Mouse (Mus musculus): ENCODE results near the gene Mitf. TPM values are rescaled to one million over a fixed set of nuclear protein-coding genes. Genes with fewer than 3 reads are reported as not detected.

Gene Mitf
- total and polyA plus RNA-seq, 2 experiments from 2014 or later = 2.6 to 7.0 TPM

GRCm38 (mm10) chr6:97836176-97836575, 29.3 kb downstream of the Mitf start:
- WGBS = 56% methylated on average over 7 of the region's 7 CpGs
- Histone ChIP-seq H3K27ac (no peak overlapping the region), H3K36me3 (ENCODE audit: insufficient read depth, low read length) (no peaks in the 10 kb centered on the region), H3K9me3 (ENCODE audit: low read length) (no peaks in the 10 kb centered on the region), H3K9ac (replicated peaks; ENCODE audit: low read length) (no peak overlapping the region), H3K4me3 (ENCODE audit: low read length) (no peak overlapping the region), H3K4me1 (ENCODE audit: insufficient read depth, low read length) (no peaks in the 10 kb centered on the region), H3K27me3 (ENCODE audit: insufficient read depth, low read length) (no peaks in the 10 kb centered on the region), H3K4me2 (ENCODE audit: low read depth, low read length) (no peak overlapping the region)
- ATAC-seq (no peak), DNase-seq (ENCODE audit: low spot score) (no peak)
- no peak for TF ChIP-seq CTCF (IDR thresholded peaks at IDR 0.05; ENCODE audit: low read depth)

GRCm38 (mm10) chr6:97837711-97838110, 30.9 kb downstream of the Mitf start:
- Histone ChIP-seq H3K27me3 (ENCODE audit: insufficient read depth, low read length) (no peaks in the 10 kb centered on the region), H3K9ac (replicated peaks; ENCODE audit: low read length) (no peak overlapping the region), H3K9me3 (ENCODE audit: low read length) (no peaks in the 10 kb centered on the region), H3K4me2 (ENCODE audit: low read depth, low read length) (no peak overlapping the region), H3K36me3 (ENCODE audit: insufficient read depth, low read length) (no peaks in the 10 kb centered on the region), H3K4me3 (ENCODE audit: low read length) (no peak overlapping the region), H3K27ac (no peak overlapping the region), H3K4me1 (ENCODE audit: insufficient read depth, low read length) (no peaks in the 10 kb centered on the region)
- ATAC-seq (no peak), DNase-seq (ENCODE audit: low spot score) (no peak)
- TF ChIP-seq CTCF (IDR thresholded peaks at IDR 0.05; ENCODE audit: low read depth) = no peak

GRCm38 (mm10) chr6:97839568-97839967, 32.7 kb downstream of the Mitf start:
- H3K4me2 ChIP-seq (ENCODE audit: low read depth, low read length) = no peak overlapping the region
- no peaks in the 10 kb centered on the region for H3K36me3 ChIP-seq (ENCODE audit: insufficient read depth, low read length)
- no peak overlapping the region for H3K9ac ChIP-seq (replicated peaks; ENCODE audit: low read length)
- ATAC-seq = no peak
- TF ChIP-seq CTCF (IDR thresholded peaks at IDR 0.05; ENCODE audit: low read depth) = no peak
- H3K9me3 ChIP-seq (ENCODE audit: low read length) = no peaks in the 10 kb centered on the region
- H3K27me3 ChIP-seq (ENCODE audit: insufficient read depth, low read length) = no peaks in the 10 kb centered on the region
- H3K4me1 ChIP-seq (ENCODE audit: insufficient read depth, low read length) = no peaks in the 10 kb centered on the region
- no peak overlapping the region for H3K4me3 ChIP-seq (ENCODE audit: low read length)
- no peak for DNase-seq (ENCODE audit: low spot score)
- no peak overlapping the region for H3K27ac ChIP-seq

GRCm38 (mm10) chr6:97844112-97844511, 37.3 kb downstream of the Mitf start:
- no peaks in the 10 kb centered on the region for H3K4me1 ChIP-seq (ENCODE audit: insufficient read depth, low read length)
- 69% methylated on average over 3 of the region's 3 CpGs for WGBS
- no peaks in the 10 kb centered on the region for H3K36me3 ChIP-seq (ENCODE audit: insufficient read depth, low read length)
- no peak for TF ChIP-seq CTCF (IDR thresholded peaks at IDR 0.05; ENCODE audit: low read depth)
- no peak for ATAC-seq
- no peak overlapping the region for H3K4me2 ChIP-seq (ENCODE audit: low read depth, low read length)
- no peak overlapping the region for H3K4me3 ChIP-seq (ENCODE audit: low read length)
- H3K27ac ChIP-seq = no peak overlapping the region
- H3K9ac ChIP-seq (replicated peaks; ENCODE audit: low read length) = no peak overlapping the region
- no peaks in the 10 kb centered on the region for H3K9me3 ChIP-seq (ENCODE audit: low read length)
- no peak for DNase-seq (ENCODE audit: low spot score)
- no peaks in the 10 kb centered on the region for H3K27me3 ChIP-seq (ENCODE audit: insufficient read depth, low read length)

GRCm38 (mm10) chr6:97848191-97848857, 41.5 kb downstream of the Mitf start:
- no peaks in the 10 kb centered on the region for H3K9me3 ChIP-seq (ENCODE audit: low read length)
- H3K27ac ChIP-seq = no peak overlapping the region
- TF ChIP-seq CTCF (IDR thresholded peaks at IDR 0.05; ENCODE audit: low read depth) = no peak
- H3K4me3 ChIP-seq (ENCODE audit: low read length) = no peak overlapping the region
- no peaks in the 10 kb centered on the region for H3K36me3 ChIP-seq (ENCODE audit: insufficient read depth, low read length)
- ATAC-seq (no peak), DNase-seq (ENCODE audit: low spot score) (peak; percentile 22)
- WGBS = 53% methylated on average over 9 of the region's 9 CpGs
- no peaks in the 10 kb centered on the region for H3K4me1 ChIP-seq (ENCODE audit: insufficient read depth, low read length)
- no peak overlapping the region for H3K9ac ChIP-seq (replicated peaks; ENCODE audit: low read length)
- H3K27me3 ChIP-seq (ENCODE audit: insufficient read depth, low read length) = no peaks in the 10 kb centered on the region
- H3K4me2 ChIP-seq (ENCODE audit: low read depth, low read length) = no peak overlapping the region

GRCm38 (mm10) chr6:97854236-97854635, 47.4 kb downstream of the Mitf start:
- 92% methylated on average over 2 of the region's 2 CpGs for WGBS

DNA sequence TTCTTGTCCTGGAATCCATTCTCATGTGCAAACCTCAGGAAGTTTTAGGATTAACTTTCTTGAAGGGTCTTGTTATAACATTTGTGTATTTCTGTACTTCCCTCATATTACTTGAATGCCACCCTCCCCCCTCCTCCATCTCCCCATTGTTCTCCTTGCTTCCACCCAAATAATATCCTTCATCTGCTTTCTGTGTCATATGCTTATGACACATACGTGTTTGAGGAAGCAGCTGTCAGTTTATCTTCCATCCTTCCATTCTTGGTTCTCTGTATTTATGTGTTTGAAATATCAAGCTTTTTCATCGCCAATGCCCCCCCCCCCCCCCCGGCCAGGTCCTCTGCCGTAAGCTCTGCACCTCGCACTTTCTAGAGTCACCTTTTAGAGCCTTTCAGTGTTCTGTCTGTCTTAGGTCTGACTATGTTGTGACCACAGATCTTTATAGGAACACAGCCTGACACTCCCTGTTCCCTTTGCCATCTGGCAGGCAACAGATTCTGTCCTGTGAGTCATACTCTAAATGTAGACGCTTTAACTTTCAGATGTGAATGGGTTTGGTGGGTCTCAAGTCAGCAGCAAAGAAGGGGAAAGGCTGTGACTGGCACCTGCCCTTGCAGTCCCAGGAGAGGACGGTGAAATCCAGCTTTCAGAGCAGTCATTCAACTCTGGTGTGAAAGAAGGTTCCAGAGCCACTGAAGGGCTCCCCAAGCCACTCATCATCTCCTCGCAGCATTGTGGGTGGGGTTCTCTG, 48.7 kb downstream of the Mitf start:
- Histone ChIP-seq H3K4me2 (ENCODE audit: low read depth, low read length) (no peak overlapping the region), H3K9me3 (ENCODE audit: low read length) (no peaks in the 10 kb centered on the region), H3K27me3 (ENCODE audit: insufficient read depth, low read length) (no peaks in the 10 kb centered on the region), H3K27ac (no peak overlapping the region), H3K4me3 (ENCODE audit: low read length) (no peak overlapping the region), H3K4me1 (ENCODE audit: insufficient read depth, low read length) (no peaks in the 10 kb centered on the region), H3K36me3 (ENCODE audit: insufficient read depth, low read length) (no peaks in the 10 kb centered on the region), H3K9ac (replicated peaks; ENCODE audit: low read length) (no peak overlapping the region)
- TF ChIP-seq CTCF (IDR thresholded peaks at IDR 0.05; ENCODE audit: low read depth) = no peak
- DNase-seq (ENCODE audit: low spot score) = no peak
- WGBS = 88% methylated on average over 8 of the region's 8 CpGs
- no peak for ATAC-seq

More at GRCm38 (mm10) chr6:97854236-97854635, 47.4 kb downstream of the Mitf start:
- no peak overlapping the region for H3K4me3 ChIP-seq (ENCODE audit: low read length)
- H3K27me3 ChIP-seq (ENCODE audit: insufficient read depth, low read length) = no peaks in the 10 kb centered on the region
- H3K27ac ChIP-seq = no peak overlapping the region
- DNase-seq (ENCODE audit: low spot score) (no peak), ATAC-seq (no peak)
- H3K9me3 ChIP-seq (ENCODE audit: low read length) = no peaks in the 10 kb centered on the region
- no peak overlapping the region for H3K4me2 ChIP-seq (ENCODE audit: low read depth, low read length)
- H3K9ac ChIP-seq (replicated peaks; ENCODE audit: low read length) = no peak overlapping the region
- H3K4me1 ChIP-seq (ENCODE audit: insufficient read depth, low read length) = no peaks in the 10 kb centered on the region
- TF ChIP-seq CTCF (IDR thresholded peaks at IDR 0.05; ENCODE audit: low read depth) = no peak
- H3K36me3 ChIP-seq (ENCODE audit: insufficient read depth, low read length) = no peaks in the 10 kb centered on the region
